Mouse (Mus musculus) heart, postnatal 14 days (tissue): Measurements from ENCODE around the gene Myadm. TPM values are rescaled to one million over a fixed set of nuclear protein-coding genes. Genes with fewer than 3 reads are reported as not detected.
"Not testable (repeated sequence)": the region's sequence is repeated elsewhere in the genome, so short reads cannot be mapped to it uniquely, and the experiment has no call there.

ENCODE experiments used
- DNase-seq, 2 experiments: peaks; one replicate each; pipeline ENCODE4 v3.0.0; 2021 to 2022
- intact Hi-C: fragments of 180-260 bp; cut with DNase I; formaldehyde crosslinking; loops from one replicate; pipeline ENCODE4 v1.15.1; 2025
- total RNA-seq, 2 experiments: library from RNA; stranded (reverse); gene quantifications; 2 replicates each; pipeline ENCODE4 v1.2.3; 2021

Gene Myadm
- total RNA-seq, 2 experiments from 2014 or later, result 196 to 216 TPM

DNA sequence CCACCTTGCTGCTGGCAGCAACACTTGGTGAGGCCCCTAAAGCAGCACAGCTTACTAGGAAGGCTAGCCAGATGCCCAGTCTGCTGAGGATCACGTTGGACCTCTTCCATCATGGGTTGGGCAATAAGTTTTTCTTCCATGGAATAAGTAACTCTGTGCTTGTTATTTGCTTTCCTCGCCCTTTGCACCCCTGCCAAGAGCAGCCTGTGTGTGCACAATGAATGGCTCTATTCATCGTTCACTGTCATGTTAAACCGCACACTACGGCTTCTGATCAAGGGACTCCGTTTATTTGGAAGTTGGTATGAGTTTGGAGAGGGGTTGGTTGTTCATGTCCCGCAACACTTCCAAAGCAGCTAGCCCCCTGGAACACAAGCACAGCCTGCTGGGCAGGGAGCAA, 1.7 kb upstream of the Myadm start:
- intact Hi-C loops, result no loop called here
- DNase-seq, result no peak

DNA sequence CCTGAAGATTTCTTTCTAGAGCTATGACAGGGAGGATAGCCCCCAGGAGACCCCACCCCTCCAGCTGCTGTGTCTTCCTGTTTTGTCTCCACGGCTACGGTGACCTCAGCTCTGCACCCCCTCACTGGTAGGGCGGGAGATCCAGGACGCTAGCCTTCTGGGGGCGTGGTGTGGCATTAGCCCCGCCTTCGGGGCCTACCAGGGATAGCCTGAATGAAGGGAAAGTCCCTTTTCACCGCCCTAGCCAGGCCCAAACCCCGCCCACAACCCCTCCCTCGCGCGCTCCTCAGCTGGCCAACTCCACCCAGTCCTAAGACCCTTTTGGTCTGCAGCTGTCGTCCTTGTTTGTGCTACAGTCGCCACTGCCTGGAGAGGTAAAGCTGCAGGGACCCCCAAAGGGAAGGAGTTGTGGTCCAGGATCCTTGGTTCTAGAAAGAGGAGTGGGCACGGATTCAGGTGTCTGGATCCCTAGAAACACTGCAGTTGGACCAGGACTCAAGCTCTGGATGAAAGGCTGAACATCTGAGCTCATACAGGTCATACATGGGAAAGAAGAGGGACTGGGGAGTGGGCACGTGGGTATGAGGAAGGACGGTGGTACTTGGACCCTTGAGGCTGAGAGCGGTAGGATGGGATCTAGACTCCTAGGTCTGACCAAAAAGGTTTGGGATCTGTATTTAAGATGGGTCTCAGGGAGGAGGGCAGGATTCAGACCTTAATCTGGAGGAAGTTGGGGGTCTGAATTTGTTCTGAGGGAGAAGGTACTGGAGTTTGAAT, 1.6 kb downstream of the Myadm start:
- DNase-seq, result peak; percentile 97 to 99
- intact Hi-C loops, result no loop called here

DNA sequence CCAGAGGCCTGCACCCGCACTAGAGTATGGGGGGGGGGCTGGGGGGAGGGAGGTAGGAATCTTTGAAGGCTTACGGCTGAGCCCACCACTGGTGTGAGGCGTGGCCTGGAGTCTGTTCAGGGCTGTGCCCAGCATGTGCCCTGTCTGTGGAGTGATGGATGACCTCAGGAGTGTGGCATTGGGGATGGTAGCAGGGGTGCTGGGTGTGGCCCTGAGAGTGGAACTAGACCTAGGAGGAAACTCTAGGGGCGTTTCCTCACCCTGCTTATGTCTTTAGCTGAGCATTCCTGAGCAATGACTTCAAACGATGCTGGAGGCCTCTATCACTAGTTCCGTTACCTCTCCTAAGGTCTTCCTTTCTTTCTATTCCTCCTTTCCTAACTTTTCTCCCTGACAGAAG, 2.3 kb downstream of the Myadm start:
- no peak for DNase-seq
- intact Hi-C loops, result no loop called here

DNA sequence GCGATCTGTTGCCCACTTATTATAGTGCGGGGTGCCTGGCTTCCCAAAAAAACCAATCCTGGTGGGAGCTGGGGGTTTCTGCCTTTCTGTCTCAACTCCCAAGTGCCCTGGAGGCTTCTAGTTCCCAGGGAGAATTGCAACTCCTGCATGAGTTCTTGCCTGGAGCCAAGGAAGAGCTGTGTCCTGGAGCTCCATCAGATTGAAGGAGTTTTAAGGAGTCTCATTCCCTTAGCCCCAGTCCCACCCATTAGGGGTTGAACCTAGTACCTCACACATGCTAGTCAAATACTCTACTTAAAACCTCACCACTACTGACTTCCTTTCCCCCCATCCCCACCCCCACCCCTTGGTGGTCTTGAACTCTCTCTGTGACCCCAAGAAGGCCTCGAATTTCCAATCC, 2.9 kb downstream of the Myadm start:
- intact Hi-C loops, result no loop called here
- no peak for DNase-seq

DNA sequence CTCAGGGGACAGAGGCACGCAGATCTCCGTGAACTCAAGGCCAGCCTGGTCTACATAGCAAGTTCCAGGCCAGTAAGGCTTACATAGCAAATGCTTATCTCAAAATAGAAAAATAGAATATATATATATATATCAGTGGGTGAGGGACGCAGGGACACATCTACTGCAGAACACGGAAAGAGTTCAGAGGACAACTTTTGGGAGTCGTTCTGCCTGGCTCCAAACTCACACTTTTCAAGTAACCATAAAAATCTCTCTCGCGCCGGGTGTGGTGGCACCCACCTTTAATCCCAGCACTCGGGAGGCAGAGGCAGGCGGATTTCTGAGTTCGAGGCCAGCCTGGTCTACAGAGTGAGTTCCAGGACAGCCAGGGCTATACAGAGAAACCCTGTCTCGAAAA, 3.4 kb downstream of the Myadm start:
- intact Hi-C loops, DNase-seq: not testable (repeated sequence)

DNA sequence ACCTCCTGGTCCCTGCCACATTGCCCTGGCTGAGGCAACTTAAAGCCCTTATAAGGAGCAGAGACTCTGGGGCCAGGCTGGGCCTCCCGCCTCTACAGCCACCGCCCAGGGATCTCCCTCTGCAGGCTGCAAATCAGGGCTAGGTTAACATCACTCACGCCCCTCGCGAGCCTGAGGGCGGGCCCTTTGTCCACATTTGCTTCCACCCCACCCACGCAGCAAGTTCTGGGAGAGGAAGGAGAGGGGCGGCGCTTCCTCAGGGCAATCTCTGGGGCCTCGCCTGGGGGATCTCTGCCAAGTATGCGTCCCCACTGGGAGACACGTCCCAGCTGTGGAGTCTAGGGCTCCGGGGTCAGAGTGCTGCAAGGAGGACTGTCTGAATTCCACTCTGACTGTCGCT, 3.9 kb downstream of the Myadm start:
- intact Hi-C loops, result no loop called here
- DNase-seq, result peak; percentile 95

DNA sequence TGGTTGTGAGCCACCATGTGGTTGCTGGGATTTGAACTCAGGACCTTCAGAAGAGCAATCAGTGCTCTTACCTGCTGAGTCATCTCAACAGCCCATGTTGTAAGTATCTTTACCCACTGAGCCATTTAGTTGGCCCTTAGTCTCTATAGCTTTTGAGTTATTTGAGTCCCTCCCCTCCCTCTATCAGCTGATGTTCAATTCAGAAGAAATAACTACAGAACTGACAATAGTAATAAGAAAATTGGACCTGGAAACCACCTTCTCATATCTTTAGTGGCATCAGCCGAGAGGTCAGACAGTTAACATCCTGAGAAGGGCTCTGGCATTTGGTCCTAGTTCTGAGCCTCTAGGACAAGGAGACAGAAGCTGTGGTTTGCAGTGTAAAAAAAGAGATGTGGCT, 5.9 kb downstream of the Myadm start:
- DNase-seq, result no peak
- intact Hi-C loops, result no loop called here

DNA sequence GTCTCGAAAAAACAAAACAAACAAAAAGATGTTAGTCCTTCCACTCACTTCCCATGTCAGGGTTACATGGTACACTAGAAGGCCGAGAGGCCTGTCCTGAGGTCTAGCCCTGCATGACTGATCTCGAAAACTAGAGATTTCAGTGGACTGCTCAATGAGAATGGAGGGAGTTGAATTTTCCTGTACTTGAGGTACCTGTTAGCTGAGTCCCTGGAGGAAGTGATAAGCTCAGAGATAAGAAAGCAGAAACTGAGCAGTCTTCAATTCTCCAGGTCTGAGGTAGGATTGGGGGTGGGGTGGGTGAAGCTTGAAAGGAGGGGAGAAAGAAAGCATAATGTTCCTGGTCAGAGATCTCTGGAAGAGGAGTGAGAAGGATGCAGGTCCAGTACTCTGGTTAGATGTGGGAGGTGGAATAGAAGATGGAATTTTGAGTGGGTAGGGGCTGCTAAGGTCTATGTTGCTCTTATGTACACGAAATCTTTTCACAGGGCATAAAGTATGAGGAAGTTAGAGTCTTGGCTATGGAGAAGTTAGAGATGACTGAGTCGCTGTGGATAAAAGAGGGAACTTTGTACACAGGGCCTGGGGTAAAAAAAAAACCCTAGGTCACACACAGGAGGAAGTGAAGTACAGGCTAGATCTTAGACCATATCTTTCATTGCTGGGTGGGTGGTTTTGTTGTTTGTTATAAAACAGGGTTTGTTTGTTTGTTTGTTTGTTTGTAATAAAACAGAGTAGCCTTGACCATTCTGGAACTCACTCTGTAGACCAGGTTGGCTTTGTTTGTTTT, 6.6 kb downstream of the Myadm start:
- intact Hi-C loops, result no loop called here
- DNase-seq, result no peak

DNA sequence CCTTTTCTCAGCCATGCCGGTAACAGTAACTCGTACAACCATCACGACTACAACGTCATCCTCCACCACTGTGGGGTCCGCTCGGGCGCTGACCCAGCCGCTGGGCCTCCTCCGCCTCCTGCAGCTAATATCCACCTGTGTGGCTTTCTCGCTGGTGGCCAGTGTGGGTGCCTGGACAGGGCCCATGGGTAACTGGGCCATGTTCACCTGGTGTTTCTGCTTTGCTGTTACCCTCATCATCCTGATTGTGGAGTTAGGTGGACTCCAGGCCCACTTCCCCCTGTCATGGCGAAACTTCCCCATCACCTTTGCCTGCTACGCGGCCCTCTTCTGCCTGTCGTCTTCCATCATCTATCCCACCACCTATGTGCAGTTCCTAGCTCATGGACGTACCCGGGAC, 7.8 kb downstream of the Myadm start:
- intact Hi-C loops, result no loop called here
- DNase-seq, result no peak

DNA sequence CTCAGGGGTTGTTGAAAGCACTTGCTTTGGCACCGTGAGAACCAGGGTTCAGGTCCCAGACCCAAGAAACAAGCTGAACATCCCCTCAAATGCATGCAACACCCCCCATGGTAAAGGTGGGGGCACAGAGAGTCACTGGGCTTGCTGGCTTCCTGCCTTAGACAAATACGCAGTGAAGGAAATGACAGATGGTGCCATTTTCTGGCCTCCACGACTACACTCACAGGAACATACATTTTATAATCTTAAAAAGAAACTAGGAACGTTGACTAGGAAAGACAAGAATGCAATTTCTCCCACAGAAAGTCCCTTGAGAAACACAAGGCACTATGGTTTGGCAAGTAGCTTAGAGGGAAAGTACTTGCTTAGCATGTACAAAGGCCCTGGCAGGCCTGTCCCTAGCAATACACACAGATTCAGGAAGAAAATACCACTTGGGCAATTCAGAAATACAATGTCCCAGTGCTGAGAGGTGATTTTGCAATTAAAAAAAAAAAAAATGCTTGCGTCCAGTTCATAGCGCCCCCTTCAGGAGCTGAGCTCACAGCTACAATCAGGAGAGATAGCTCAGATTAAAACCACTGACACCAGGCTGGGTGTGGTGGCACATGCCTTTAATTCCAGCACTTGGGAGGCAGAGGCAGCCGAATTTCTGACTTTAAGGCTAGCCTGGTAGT, 11.2 kb downstream of the Myadm start:
- intact Hi-C loops, result loop anchor here (5.0 kb wide), 1 partner anchor 33 kb away; no protein-coding TSS in a partner anchor
- no peak for DNase-seq

DNA sequence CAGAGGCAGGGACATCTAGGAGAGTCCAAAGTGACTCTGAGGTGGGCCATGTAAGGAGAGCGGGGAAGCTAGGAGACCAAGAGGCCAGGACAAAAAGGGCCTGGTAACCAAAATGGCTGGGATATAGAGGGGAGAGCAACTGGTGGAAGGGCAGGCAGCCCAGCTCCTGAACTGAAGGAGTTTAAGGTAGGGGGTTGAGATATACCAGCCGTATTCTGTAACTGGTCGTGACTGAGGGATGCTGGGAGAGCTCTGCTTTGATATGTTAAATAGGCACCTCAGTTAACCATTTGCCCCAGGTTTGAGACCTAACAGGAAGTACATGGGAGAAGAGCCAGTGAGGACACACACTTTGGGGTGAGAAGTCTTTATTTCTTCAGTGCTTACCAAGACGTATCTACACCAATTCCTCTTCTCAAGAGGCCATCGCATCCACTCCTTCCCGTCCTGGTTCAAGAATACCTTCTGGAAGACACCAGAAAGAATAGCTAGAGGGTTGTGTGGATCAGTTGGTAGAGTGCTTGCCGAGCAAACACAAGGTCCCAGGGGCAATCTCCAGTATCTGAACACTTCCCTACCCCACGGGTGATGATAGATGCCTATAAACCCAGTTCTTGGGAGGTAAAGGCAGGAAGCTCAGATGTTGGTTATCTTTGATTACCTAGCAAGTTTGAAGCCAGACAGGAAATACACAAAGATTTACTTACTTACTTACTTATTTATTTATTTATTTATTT, 12.2 kb downstream of the Myadm start:
- intact Hi-C loops, result loop anchor here (5.0 kb wide), 1 partner anchor 34 kb away; no protein-coding TSS in a partner anchor
- DNase-seq, result no peak

DNA sequence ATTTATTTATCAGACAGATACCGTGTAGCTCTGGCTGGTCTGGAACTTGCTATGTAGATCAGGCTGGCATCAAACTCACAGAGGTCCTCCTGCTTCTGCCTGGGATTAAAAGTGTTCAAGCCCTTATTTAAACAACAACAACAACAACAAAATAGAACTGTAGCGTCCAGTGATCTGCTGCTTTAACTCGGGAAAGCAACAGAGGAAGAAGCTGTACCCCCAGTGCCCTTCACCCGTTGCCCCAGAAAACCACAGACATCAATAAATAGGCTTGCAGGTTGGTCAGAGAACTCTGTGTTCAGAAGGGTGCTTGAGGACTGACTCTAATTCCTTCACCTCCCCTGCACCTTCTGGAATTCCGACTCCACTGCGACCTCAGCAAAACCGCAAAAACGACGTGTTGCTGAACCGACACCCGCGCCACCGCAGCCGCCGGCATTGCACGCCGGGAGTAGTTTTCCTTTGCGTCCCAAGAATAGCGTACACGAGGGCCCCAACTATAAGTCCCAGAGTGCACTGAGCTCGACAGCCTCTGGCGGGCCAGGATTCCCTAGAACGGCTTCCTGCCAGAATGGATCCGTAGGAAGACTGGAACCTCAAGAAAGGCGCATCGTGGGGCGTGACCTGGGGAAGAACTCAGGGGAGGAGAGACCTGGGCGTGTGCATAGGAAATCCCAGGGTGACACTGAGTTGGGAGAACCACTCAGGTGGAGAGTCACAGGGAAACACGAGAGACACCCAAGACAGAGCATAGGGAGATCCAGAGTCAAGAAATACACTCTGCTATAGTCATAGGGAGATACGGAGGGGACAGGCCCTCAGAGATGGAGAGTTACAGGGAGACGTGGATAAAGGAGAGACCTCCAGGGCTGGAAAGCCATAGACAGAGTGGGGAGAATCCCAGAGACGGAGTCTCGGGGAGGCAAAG, 13.0 kb downstream of the Myadm start:
- intact Hi-C loops, result loop anchor here (1.0 to 5.0 kb wide), 2 partner anchors 35 to 80 kb away; no protein-coding TSS in a partner anchor
- DNase-seq, result peak; percentile 52 to 68

DNA sequence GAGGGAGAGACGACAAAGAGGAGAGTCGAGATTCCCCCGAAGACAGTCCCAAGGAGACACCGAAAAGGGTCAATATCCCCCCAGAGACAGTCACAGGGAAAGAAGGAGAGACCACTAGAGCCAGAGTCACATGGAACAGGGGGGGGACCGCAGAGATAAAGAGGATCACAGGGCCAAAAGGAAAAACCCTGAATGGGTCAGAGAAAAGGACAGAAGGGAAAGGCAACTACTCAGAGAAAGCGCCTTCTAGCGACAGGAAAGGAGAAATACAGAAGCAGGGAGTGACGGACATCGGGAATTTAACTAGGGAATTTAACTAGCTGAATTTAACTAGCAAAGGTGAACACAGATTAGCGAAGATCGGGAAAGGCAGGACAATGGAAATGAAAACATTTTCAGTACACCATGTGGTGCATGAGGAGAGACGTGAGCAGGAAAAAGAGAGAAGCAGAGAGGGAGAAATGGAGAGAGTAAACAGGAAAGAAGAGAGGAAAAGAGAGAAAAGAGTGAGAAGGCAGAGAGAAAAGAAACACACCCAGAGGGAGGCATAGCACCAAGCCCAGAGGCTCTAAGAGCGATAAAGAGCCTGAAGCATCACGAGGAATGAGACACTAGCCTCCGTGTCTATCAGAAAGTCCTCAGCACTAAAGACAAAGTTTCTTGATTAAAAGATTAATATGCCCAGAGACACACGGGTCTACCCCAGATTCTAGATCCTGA, 13.8 kb downstream of the Myadm start:
- intact Hi-C loops, result loop anchor here (1.0 to 5.0 kb wide), 2 partner anchors 35 to 80 kb away; no protein-coding TSS in a partner anchor
- no peak for DNase-seq

DNA sequence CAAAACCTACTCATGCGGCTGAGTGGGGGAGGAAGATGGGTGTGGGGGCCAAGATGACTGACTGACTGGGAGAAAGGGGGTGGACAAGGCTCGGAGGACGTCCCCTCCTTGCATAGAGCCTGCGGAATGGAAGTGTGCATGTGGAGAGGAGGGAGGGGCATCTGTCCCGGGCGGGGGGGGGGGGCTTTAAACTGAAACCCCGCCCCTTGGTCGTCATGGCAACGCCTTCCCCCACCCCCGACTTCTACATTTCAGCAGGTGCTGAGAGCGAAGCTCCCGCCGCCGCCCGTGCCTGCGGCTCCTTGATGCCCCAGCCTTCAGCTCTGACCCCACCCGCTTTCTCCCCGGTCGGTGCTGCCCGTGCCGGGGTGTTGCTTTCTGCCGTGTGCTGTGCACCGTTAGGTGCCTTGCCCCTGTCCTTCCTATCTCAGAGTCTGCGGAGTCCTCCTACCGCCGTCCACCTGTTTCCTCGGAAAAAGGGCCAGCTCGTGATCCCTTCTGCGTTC, 14.4 kb downstream of the Myadm start:
- intact Hi-C loops, result loop anchor here (5.0 kb wide), 1 partner anchor 36 kb away; no protein-coding TSS in a partner anchor
- DNase-seq, result no peak

DNA sequence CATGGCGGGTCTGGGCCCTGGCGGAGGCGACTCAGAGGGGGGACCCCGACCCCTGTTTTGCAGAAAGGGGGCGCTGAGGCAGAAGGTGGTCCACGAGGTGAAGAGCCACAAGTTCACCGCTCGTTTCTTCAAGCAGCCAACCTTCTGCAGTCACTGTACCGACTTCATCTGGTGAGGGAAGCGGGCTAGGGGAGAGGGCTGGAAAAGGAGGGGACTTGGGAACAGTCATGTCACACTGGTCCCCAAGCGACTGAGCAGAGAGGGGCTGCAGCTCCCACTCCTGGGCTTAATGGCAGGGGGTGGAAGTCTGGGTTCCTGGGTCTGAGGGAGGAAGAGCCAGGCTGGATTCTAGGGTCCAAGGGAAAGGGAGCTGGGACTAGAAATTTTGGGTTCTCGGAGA, 14.9 kb downstream of the Myadm start:
- DNase-seq, result no peak
- intact Hi-C loops, result loop anchor here (5.0 kb wide), 1 partner anchor 36 kb away; no protein-coding TSS in a partner anchor

DNA sequence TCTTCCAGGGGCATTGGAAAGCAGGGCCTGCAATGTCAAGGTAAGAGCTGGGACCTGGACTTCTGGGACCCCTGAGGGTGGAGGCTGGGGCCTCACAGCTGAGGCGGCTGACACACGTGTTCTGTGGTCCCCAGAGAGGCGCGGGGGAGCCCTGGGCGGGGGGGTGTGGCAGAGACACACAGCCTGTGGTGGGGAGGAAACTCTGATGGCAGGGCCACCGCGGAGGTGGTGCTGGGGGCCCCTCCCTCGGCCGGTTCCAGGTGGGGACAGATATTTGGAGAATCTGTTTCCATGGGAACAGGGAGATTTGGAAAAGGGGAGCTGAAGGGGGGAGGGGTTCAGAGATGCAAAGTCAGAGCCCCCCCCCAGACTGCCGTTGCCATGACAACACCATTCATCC, 15.4 kb downstream of the Myadm start:
- intact Hi-C loops, result loop anchor here (5.0 kb wide), 1 partner anchor 37 kb away; no protein-coding TSS in a partner anchor
- no peak for DNase-seq

DNA sequence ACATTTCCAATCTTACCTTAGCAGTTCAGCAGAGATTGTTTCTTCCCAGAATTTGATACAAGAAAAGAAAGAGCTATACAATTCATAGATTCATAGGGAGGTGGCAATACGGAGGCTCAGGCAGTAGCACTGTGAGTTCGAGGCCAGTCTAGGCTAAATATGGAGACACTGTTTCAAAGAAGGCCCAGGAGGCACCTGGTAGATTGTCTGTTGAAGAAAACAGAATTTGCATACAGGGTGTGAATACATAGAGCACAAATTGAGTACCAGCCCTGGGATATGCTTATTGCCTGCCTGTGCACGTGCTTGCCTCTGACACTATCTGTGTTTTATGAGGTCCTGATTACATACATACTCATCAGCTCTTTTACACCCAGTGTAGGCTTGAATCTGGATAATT, 17.5 kb downstream of the Myadm start:
- no peak for DNase-seq
- intact Hi-C loops, result no loop called here

DNA sequence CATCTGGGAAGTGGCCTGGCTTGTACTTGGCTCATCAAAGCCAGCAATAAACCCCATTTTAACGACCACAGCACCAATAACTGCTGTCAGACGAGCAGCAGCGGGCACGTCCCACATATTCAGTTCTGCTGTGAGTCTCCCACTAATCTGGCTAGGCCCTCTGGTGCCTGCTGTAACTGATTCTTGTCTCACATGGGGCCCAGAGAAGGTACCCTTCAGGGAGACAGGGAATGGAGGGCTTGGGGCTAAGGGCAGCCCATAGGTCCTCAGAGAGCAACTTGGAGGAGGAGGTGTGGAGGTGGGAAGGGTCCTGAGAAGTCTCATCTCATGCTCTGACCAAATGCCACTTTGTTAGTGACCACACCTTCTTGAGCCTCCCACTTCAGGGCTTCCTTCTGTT, 19.8 kb downstream of the Myadm start:
- intact Hi-C loops, result no loop called here
- DNase-seq, result no peak
